Mouse (Mus musculus) ovary, postnatal 36 days (tissue): ENCODE results near the gene Top1.

Experiments
- DNase-seq: peaks from one replicate; pipeline ENCODE4 v3.0.0; 2022; ENCODE audit warnings: low spot score, mixed read lengths

The Top1 gene

DNA sequence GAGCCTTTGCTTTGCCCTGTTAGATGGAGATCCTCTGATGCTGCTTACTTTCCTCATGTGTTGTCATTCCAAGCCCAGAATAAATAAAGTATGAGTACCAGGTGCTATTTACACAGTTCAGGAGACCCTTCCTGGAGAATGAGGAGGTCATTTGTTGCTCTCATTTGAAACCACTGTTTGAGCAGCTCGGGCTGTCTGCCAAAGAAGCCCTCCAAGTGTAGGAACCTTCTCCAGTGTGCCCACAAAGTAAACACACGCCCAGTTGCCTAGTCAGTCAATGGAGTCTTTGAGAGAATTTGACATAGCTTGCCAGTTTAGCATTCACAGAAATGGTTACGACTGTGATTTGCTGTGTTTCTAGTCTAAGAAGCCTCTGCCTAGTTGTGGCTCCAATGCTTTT lies 73.1 kb downstream of the Top1 start:
- no peak for DNase-seq

DNA sequence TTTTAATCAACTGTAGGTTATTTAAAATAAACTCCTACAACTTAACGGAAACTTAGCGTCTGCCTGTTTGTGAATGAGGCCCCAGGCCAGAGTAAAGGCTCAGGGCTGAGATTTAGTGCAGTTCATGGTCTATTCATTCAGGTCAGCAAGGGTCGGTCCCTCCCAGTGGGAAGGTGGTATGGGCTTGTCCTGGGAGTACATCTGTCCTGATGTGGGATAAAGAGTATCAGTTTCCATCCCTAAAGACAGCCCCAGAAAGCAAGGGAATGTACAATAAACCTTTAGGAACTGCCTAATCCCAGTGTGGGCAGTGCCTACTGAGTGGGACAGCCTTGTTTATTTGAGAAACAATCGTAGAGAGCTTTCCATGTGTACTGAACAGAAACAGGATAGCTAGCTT lies 77.0 kb downstream of the Top1 start:
- no peak for DNase-seq

DNA sequence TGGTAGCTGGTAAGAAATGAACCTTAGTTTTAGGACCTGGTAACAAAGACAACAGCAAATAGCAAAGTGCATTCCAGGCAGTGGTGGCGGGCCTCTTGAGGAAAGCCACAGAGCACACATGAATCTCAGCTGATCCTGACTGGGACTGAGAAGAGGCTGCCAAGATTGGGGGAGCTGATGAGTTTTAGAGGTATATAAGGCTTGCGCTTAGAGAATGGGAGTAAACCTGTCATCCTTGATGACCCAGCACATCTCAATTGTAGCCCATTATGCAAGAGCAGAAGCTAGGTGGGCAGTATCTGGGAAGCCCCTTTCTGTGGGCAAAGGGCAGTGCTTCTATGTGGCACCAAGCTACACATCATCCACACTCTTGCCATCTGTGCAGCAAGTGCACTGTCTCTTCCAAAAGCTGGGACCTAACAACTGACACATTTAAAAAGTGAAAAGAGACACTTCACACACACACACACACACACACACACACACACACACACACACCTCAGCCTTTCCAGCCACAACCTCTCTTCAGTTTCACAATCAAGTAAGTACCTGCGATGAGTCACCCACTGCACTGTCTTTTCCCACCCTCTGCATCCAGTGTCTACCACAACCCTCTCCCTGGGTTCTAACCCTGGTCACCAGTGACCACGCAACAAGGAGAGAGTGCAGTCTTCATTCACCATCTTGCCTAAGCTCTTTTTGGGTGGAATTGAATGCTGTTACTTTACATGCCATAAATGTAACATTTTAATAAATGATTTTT lies 78.1 kb downstream of the Top1 start:
- DNase-seq = no peak

DNA sequence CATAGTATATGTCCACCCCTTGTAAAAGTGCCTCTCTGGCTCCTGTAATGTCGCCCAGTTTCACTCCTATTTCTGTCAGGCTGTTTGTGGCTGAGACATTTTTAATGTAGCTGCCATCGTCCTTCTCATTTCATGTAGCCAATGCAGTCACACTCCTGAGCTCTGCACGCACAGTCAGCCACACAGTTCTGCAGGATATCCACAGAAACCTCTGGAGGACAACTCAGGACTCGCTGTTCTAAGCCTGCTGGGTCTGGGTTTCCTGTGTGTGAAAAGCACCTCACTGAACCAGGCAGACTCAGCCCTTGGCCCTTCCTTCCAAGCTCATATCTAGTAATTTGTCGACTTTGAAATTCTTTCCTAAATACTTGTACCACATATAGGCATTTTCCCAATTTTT lies 78.8 kb downstream of the Top1 start:
- DNase-seq = no peak

DNA sequence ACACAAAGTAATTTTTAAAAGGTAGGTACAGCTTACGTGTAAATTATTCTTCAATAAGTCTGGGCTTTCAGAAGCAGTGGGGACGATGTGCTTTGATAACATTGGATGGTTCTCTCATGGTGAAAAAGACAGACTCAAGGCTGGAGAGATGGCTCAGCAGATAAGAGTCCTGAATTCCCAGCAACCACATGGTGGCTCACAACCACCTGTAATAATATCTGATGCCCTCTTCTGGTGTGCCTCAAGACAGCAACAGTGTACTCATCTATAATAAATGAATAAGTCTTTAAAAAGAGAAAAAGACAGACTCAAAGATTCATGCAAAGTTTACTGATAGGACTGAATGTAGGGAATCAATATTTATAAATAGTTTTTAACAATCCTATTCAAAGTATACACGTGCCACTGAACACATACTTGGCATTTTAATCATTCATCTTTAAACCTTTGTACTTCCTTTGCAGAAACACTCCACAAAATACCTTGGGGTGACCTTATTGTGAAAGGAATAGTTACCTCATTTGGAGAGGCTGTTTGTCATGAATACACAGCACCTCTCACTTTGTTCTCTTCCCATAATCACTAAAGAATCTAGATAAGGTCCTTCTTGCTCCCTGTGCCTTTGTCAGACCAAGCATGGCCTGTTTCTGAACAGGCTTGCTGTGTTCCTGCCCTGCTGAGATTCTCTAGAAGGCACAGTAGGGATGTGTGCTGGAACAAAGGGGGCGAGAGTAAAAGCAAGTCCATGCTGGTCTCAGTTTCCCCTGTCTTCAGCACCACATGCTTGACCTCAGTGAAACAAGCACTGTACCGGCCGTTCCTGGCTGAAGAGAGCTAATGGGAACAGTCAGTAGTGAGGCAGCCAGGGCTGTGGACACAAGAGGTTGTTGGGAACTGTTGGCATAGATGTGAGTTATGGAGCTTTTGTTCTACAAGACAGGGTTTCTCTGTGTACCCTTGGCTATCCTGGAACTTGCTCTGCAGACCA lies 80.5 kb downstream of the Top1 start:
- DNase-seq = no peak

DNA sequence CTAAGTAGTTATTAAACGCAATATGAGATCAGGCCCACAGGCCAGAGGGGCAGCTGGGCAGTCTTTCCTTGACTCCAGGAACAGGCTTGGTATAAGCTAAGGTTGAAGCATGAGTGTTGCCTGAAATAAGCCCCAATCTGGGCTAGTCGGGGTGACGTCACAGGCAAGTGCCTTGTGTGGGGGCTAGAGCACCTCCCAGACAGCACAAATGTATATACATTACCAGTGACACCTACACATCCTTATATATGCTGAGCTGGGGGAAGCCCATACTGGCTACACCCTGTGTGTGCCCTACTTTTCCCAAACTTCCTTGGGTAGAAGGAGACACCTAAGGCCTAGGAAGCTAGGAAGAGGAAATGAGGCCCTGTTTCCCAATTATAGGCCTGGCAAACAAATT lies 83.3 kb downstream of the Top1 start:
- DNase-seq = no peak

DNA sequence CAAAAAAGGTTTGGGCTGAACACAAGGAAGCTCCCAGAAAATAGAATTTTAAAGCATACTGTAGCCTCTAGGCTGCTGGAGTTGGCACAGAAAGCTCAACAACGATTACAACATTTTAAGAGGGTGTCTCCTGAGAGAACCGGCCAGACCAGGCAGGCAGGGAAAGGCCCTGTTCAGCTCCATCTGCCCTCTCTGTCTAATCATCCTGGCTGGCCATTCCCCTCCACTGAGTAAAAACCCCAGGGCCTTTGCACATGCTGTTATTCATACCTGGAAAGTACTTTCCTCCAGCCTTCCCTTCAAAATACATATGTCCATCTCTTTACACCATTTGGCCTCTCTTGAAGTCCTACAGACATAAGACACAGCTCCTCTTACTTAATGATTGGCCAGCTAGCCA lies 83.7 kb downstream of the Top1 start:
- DNase-seq = no peak

DNA sequence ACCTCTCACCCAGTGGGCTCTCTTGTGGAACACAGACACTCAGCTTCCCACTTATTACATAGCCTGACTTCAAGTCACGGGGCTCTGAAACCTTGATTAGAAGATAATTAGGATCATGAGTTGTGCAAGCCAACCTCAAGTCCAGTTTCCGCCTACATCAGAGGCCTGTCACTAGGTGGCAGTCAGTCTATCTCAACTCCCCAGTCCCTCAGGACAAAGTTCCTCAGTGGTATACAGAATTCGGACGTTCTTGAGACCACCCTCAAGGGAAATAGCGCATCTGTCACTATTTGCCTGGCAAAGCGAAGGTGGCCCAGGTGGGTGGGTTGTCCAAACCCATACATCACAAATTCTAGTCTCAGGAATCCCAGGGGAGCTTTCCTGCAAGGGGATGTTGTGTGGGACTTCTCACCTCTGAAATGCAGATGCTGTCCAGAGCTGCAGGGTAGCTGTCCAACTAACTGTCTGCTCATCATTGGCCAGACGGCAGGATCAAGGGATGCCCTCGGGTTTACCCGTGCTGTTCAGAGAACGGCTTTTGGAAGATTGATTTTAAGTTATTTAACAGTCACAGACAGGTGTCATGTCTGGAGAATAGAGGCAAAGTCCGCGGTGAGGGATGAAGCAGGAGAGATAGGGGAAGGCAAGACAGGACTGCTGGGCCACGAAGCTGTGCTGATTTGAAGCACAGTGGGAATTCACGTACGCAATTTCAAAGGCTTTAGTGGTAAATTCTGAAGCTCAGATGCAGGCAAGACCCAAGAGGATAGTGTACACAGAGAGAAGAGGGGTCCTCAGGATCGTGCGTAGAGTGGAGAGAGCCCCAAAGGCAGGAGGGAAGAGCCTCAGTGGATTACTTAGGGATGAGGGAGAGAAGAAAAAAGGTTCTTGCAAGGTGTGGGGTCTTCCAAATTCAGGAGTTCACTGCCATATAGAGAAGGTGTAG lies 84.4 kb downstream of the Top1 start:
- no peak for DNase-seq

DNA sequence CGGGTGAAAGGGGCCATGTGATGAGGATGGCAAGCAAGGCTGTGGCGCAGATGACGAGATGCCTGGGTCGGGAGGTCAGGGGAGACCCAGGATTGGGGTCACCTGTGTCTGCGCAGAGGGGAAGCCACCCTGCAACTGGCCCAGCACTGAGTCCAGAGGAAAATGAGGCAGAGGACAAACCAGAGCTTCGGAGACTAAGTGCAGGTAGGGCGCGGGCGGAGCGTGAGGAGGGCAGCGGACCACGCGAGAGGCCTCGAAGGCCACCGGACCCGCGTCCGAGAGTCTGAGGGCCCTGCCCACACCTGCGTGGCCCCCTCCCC lies 85.1 kb downstream of the Top1 start:
- DNase-seq = no peak

DNA sequence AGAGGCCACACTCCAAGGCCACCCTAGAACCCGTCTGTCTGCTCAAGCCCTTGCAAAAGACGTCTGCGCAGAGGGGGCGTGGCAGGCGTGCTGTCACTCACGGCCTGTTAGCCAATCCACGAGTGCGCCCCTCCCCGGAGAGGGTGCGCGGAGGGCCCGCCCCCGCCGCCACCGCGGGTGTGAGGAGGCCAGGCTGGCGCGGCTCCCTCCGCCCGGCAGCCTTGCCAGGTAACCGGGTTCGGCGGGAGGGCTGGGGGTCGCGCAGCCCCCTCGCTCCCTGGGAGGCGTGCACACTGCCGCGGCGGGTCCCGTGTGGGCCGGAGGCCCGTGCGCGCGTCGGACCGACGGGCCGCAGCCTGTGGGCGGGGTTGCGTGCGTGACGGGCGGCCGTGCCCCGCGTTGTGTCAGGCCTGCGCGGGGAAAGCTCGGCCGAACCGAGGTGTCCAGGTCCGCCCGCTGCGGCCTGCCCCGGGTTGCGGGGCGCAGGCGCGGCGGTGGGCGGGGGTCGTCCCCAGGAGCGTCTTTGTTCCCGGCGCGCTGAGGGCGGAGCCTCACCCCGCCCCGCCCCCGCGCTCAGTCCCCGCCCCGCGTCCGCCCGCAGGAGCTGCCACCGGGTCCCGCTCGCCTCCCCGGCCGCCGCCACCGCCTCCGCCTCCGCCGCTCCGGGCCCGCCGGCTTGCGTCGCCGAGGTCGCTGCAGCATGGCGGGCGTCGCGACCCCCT lies 85.6 kb downstream of the Top1 start, which contains the start of gene Plcg1:
Gene Plcg1 (plus strand): TSS at position 184 of the 722 bp plus-strand sequence.
- DNase-seq = peak; percentile 92

DNA sequence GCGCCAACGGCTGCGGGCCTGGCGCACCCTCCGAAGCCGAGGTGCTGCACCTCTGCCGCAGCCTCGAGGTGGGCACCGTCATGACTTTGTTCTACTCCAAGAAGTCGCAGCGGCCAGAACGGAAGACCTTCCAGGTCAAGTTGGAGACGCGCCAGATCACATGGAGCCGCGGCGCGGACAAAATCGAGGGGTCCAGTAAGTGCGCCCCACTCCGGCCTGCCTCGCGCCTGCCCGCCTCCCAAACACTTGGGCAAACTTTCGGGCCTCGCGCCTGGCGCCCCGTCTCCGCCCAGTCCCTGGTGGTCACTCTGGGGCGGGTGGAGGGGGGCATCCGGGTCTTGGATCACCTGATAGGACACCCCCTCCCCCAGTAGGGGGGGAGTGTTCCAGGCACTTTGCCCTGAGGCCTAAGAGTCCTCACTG lies 86.2 kb downstream of the Top1 start:
- DNase-seq = peak; percentile 64

DNA sequence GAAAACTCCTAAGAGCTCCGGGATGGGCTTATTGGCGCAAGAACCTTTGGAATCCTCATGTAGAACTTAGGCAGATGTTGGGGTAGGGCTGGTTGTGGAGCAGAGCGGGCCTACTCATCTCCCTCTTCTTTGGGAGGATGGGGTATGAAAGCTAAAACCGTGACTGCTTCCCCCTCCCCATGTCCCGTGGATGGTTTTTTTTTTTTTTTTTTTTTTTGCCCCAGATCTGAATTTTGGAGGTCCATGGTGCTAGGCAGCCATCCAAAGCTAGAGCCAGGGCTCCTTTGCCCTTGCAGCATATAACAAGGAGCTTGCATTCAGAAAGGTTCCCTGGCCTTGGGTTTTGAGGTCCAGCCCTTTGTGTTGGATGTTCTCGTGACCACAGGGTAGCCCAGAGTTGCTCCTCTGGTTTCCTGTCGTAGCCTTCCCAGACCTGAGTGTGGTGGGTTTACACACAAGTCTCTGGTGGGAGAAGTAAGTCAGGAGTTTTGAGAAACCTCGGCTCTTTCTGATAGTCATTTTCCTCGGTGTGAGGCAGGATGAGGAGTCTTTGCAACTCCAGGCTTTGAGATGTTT lies 86.8 kb downstream of the Top1 start:
- DNase-seq = no peak

DNA sequence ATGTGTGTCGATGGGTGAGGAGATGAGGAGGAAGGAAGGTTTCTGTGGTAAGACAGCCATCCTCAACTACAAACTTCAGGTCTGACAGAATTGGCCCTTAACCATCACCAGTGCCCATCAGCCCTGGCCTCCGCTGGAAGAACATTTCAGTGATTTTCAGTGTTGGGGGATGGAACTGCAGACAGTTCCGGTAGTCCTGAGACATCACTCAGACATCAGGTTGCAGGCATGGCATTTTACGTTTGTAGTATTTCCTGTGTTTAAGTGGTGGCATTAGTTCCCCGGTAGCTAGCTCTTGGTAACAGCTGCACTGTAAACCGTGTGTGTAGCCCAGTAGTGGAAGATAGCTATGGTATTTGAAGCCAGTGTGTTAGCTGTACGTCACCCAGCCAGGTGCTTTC lies 87.4 kb downstream of the Top1 start:
- DNase-seq = no peak

DNA sequence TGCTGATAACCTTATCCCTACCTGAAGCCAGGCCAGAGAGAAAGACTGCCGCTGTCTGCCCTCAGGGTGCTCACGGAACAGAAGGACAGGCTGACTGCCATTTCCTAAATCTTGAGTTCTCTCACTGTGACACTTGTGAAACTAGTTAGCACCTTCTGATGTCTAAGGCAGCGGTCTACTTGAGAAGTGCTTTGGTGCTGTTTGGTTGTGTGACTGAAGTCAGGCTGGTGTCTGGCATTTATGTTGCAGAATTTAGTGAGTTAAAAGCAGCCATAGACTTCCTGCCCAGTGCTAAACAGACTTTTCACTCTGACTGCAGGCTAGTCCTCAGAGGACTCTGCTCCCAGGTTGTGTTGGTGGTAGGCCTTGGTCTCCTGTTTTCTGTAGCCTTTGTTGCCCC lies 88.6 kb downstream of the Top1 start:
- DNase-seq = no peak

DNA sequence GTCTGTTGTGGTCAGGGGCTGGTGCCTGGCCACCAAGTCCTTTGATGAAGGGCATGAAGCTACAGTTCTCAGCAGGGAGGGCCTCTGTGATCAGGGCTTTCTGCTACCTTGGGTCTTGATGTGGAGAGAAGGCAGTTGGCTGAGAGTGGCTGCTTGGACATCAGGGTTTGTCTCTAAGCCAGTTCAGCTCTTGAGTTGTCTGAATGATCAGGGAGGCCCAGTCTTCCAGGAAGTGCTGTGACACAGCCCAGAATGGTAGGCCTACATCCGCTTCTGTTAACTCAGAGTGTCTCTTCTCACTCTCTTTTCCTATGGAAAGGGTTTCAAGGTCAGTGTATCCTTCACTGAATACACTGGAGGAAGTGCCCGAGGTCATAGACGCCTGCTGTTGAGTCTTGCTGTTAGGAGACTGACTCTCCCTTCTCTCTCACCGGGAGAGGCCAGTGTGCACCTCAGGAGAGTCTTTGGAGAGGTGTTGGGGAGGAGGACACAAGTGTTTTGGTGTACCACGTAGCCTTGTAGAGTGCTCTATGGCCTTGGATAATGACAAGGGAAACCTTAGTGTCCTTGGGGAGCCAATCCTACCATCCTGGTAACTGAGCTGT lies 90.1 kb downstream of the Top1 start:
- DNase-seq = no peak

DNA sequence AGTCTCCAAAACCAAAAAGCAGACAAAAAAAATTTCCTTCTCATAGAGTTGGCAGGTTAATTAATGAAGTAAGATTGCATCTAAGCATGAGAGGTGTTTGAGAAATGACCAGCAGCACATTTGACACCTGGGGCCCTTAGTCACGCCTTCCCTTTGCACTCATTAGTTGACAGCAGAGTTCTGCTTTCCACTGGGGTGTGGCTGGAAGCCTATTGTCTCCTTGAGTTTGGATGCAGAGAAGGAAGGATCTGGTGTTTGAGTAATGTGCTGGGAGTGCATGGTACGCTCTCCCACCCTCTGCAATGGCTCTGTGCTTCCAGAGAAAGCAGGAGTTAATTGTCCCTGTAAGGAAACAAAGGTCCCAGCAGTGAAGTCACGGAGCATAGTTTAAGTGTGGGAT lies 90.8 kb downstream of the Top1 start:
- DNase-seq = no peak

DNA sequence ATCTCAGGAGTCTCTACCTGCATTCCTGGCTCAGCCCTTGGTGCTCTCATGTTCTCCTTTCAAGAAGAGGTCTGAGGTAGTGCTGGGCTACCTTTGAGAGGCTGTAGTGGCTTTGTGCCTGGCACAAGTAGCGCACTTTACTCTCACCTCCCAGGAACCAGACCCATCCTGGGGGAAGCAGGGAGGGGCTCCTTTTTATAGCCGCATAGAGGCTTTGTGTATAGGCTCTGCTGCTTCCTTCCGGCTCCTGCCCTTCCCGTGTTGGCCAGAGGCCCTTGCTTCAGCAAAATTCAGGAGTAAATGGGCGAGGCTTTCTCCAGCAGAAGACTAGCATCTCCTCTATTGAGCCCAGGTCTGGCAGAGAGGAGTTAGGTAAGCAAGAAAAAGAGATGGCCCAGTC lies 92.7 kb downstream of the Top1 start:
- DNase-seq = no peak

DNA sequence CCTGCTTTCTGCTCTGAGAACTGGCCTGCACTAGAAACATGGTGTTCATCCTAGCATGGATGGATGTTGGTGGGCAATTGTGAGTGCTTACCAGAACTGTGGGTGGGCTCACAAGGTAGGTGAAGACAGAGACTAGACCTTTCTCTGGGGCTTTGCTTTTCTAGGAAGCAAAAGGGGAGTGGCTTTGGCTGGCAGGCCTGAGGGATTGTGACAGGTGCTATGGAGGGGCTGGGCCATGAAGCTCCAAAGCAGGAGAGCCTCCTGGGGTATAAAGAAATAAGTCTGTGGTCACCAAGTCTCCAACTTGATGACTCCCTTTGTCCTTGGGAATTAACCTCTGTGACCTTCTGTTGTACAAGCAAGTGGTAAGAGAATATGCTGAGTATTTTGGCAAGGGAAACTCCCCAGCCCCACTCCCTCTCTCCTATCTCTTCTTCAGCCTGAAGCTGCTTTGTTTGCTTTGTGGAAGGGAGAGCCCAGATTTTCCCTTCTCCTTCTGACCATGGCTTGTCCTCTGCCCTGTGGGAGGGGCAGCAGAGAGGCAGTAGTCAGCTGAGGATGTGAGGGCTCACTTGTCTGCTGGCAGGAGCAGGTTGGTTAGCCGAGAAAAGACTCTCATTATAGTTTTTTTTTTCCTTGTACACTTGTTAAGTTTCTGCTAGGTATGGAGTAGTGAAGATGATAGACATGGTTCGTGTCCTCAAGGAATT lies 94.1 kb downstream of the Top1 start:
- DNase-seq = no peak

DNA sequence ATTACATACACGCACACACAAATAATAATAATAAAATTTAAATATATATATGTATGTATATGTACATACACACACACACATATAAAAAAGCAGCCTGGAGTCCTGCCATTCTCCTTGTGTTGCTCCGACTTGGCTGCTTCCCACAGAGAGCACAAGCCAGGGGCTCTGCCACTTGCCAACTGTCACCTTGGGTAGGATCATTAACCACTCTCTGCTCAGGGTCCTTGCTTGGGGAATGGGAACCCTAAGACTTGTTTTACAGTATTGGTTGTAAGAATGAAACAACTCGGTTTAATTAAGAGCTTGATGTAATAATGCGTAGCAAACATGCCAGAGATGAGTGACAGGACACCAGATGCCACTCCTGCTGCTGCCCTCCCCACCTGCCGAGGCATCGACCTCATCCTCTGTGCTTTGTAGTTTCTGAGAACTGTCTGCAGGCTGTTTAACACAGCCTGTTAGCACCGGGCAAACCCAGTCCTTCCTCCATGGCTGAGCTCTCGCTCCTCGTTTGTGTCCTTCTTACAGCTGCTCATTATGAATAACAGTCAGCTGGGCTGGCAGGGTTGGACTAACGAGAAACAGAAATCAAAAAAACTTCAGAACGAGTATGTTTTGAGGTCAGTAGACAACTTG lies 95.0 kb downstream of the Top1 start:
- DNase-seq = no peak

DNA sequence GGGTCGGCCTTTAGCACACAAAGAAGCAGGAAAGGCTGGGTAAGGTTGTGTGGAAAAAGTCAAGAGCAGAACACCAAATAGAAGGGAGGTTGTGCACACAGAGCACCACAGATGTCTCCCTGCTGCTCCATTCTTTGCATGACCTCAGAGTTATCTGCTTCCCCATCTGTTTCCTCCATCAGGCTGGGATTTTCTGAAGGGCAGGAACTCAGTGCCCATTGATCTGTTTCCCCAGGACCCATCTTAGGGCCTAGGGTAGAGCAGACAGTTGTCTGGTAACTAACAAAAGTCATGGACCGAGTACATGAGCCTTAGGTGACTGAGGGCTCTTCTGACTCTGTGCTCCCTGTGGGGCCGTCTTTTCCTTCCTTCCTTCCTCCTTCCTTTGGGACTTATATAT lies 95.9 kb downstream of the Top1 start:
- no peak for DNase-seq
